Mouse (Mus musculus) lung, embryonic 14.5 days (tissue): ENCODE data around the gene Myo7a. TPM values are rescaled to one million over a fixed set of nuclear protein-coding genes. Genes with fewer than 3 reads are reported as not detected.

Experiments used
- ATAC-seq: fragments of 200-750 bp; cut with Nextera tagmentation; 2 replicates; pipeline ENCODE4 v1.8.0; 2017; ENCODE audit warnings: mild to moderate bottlenecking, moderate TSS enrichment, moderate library complexity; ENCODE audit not compliant: insufficient read depth
- DNase-seq: peaks from one replicate; pipeline ENCODE4 v3.0.0-alpha.2; 2015
- H3K27ac ChIP-seq: fragments of 300-500 bp; sonication (generic); 2 replicates; pipeline ENCODE4 v1.5.1; 2014; ENCODE audit warnings: low read depth, mild to moderate bottlenecking, moderate library complexity
- H3K27me3 ChIP-seq: fragments of 300-500 bp; sonication (generic); 2 replicates; pipeline ENCODE4 v1.6.1; 2014; ENCODE audit warnings: low read length, control low read depth; ENCODE audit not compliant: insufficient read depth
- H3K36me3 ChIP-seq: fragments of 300-500 bp; sonication (generic); 2 replicates; pipeline ENCODE4 v1.6.1; 2014; ENCODE audit warnings: control low read depth; ENCODE audit not compliant: insufficient read depth
- H3K4me1 ChIP-seq: fragments of 300-500 bp; sonication (generic); 2 replicates; pipeline ENCODE4 v1.6.1; 2014; ENCODE audit warnings: antibody characterized with exemption, control low read depth; ENCODE audit not compliant: insufficient read depth
- H3K4me2 ChIP-seq: fragments of 300-500 bp; sonication (generic); 2 replicates; pipeline ENCODE4 v1.6.1; 2014; ENCODE audit warnings: mild to moderate bottlenecking
- H3K4me3 ChIP-seq: fragments of 300-500 bp; sonication (generic); 2 replicates; pipeline ENCODE4 v1.5.1; 2014; ENCODE audit warnings: low read depth, low read length
- H3K9ac ChIP-seq: fragments of 300-500 bp; sonication (generic); 2 replicates; pipeline ENCODE4 v1.6.1; 2014
- H3K9me3 ChIP-seq: fragments of 300-500 bp; sonication (generic); 2 replicates; pipeline ENCODE4 v1.6.1; 2016; ENCODE audit warnings: low read depth, low read length, control low read depth
- CTCF ChIP-seq: IDR thresholded peaks from 2 replicates; pipeline ENCODE4 v1.5.1; 2016; ENCODE audit warnings: antibody characterized with exemption, low read depth
- WGBS: fragments of 180-500 bp; shearing (Covaris S2); extraction: QIAGEN DNeasy Blood & Tissue Kit; methylation state at CpG from one replicate; pipeline ENCODE4 v1.1.7; 2014; 5-methylcytosine and 5-hydroxymethylcytosine counted together
- polyA plus RNA-seq: library from polyadenylated mRNA; unstranded; fragments of >200 nt; fragmentation: Nextera tagmentation; extraction: Ambion mirVana; gene quantifications from 2 replicates; pipeline ENCODE4 v1.2.1, GENCODE M21; 2014

The Myo7a gene
- polyA plus RNA-seq = 15.0 and 15.3 TPM in 2 replicates

GRCm38 (mm10) chr7:98119179-98119960 lies at the start of gene Myo7a:
Gene Myo7a (minus strand): TSS chr7:98119524.
- H3K36me3 ChIP-seq = no peaks in the 10 kb centered on the region
- TF ChIP-seq CTCF = no peak
- peak within 1 kb of the TSS; percentile 34; the same call in 1 of the 2 replicates for H3K9ac ChIP-seq
- no peaks in the 10 kb centered on the region for H3K9me3 ChIP-seq
- 31% methylated on average over 9 of the region's 9 CpGs for WGBS
- peak within 1 kb of the TSS; percentile 23 for H3K4me3 ChIP-seq
- peak; percentile 55 for DNase-seq
- no peaks in the 10 kb centered on the region for H3K4me1 ChIP-seq
- ATAC-seq = peak; percentile 29; the same call in 1 of the 2 replicates
- H3K4me2 ChIP-seq = peak within 1 kb of the TSS; percentile 55
- no peak within 1 kb of the TSS for H3K27ac ChIP-seq
- H3K27me3 ChIP-seq = no peaks in the 10 kb centered on the region

GRCm38 (mm10) chr7:98164999-98165528 lies 45.7 kb upstream of the Myo7a start:
- H3K36me3 ChIP-seq = no peaks in the 10 kb centered on the region
- H3K4me1 ChIP-seq = peaks cover 32% of the 10 kb centered on the region
- DNase-seq (peak; percentile 59), ATAC-seq (peak; percentile 61)
- H3K27me3 ChIP-seq = no peaks in the 10 kb centered on the region
- H3K4me3 ChIP-seq = no peak overlapping the region
- H3K4me2 ChIP-seq = 0 out of 2 replicates have a peak overlapping the region, but pooled peaks have one; percentile 25
- peak overlapping the region; percentile 73 for H3K27ac ChIP-seq
- 49% methylated on average over 10 of the region's 10 CpGs for WGBS
- H3K9me3 ChIP-seq = no peaks in the 10 kb centered on the region
- TF ChIP-seq CTCF = no peak; the same call in 1 of the 2 replicates
- peak overlapping the region; percentile 23; the same call in 1 of the 2 replicates for H3K9ac ChIP-seq

GRCm38 (mm10) chr7:98164382-98164998 lies 45.2 kb upstream of the Myo7a start:
- peak overlapping the region; percentile 23; the same call in 1 of the 2 replicates for H3K9ac ChIP-seq
- no peak overlapping the region for H3K4me3 ChIP-seq
- WGBS = 71% methylated on average over 9 of the region's 9 CpGs
- H3K9me3 ChIP-seq = no peaks in the 10 kb centered on the region
- ATAC-seq = no peak
- no peak overlapping the region for H3K4me2 ChIP-seq
- no peaks in the 10 kb centered on the region for H3K36me3 ChIP-seq
- DNase-seq = no peak
- TF ChIP-seq CTCF = no peak
- H3K27ac ChIP-seq = peak overlapping the region; percentile 73
- no peaks in the 10 kb centered on the region for H3K27me3 ChIP-seq
- peaks cover 38% of the 10 kb centered on the region for H3K4me1 ChIP-seq

GRCm38 (mm10) chr7:98163700-98164099 lies 44.4 kb upstream of the Myo7a start:
- 31% methylated on average over 3 of the region's 3 CpGs for WGBS
- no peak for TF ChIP-seq CTCF
- ATAC-seq = no peak
- Histone ChIP-seq H3K27me3 (no peaks in the 10 kb centered on the region), H3K4me2 (no peak overlapping the region), H3K4me3 (no peak overlapping the region), H3K27ac (no peak overlapping the region; the same call in 1 of the 2 replicates), H3K36me3 (no peaks in the 10 kb centered on the region), H3K9ac (no peak overlapping the region), H3K4me1 (peaks cover 45% of the 10 kb centered on the region), H3K9me3 (no peaks in the 10 kb centered on the region)
- peak; percentile 59 for DNase-seq

GRCm38 (mm10) chr7:98162239-98162638 lies 42.9 kb upstream of the Myo7a start:
- 62% methylated on average over 6 of the region's 6 CpGs for WGBS
- TF ChIP-seq CTCF = no peak
- Histone ChIP-seq H3K4me3 (no peak overlapping the region), H3K9me3 (no peaks in the 10 kb centered on the region), H3K36me3 (no peaks in the 10 kb centered on the region), H3K27me3 (no peaks in the 10 kb centered on the region), H3K4me1 (peaks cover 45% of the 10 kb centered on the region), H3K27ac (no peak overlapping the region), H3K9ac (no peak overlapping the region), H3K4me2 (no peak overlapping the region)
- no peak for DNase-seq
- no peak for ATAC-seq

- Histone ChIP-seq H3K9me3 (no peaks in the 10 kb centered on the region), H3K4me1 (peaks cover 45% of the 10 kb centered on the region), H3K4me2 (no peak overlapping the region), H3K36me3 (no peaks in the 10 kb centered on the region), H3K27me3 (no peaks in the 10 kb centered on the region), H3K27ac (peak overlapping the region; percentile 40), H3K4me3 (no peak overlapping the region), H3K9ac (no peak overlapping the region; the same call in 1 of the 2 replicates)
- WGBS = 15% methylated on average over 8 of the region's 8 CpGs
- ATAC-seq = peak; percentile 16; the same call in 1 of the 2 replicates
- TF ChIP-seq CTCF = no peak
- DNase-seq = peak; percentile 69
Observed at GRCm38 (mm10) chr7:98160041-98160740, 40.9 kb upstream of the Myo7a start.
